Mouse (Mus musculus) heart, adult 2 months (tissue): ENCODE results near the gene BC034090.

Experiments
- CTCF ChIP-seq: fragments of 200-600 bp; IDR thresholded peaks from 2 replicates; pipeline ENCODE4 v1.8.1; 2022; ENCODE audit warnings: antibody characterized with exemption, mild to moderate bottlenecking, moderate library complexity
- EP300 ChIP-seq: fragments of 200-500 bp; IDR thresholded peaks from 2 replicates; pipeline ENCODE4 v1.6.1; 2011; ENCODE audit warnings: low read depth, low read length, control low read depth; ENCODE audit not compliant: insufficient read depth

GRCm38 (mm10) chr1:155244771-155245211, 547 bp upstream of the BC034090 start:
- TF ChIP-seq CTCF (no peak), EP300 (no peak)
